Mouse (Mus musculus) E14TG2a.4 (cell line): Measurements from ENCODE around the gene Gna11.

Experiments used
- CTCF ChIP-seq: conservative IDR thresholded peaks from 2 replicates; pipeline ENCODE4 v1.5.1; 2014; ENCODE audit warnings: low read length
- NANOG ChIP-seq: IDR thresholded peaks from 2 replicates; pipeline ENCODE4 v1.6.1; 2014; ENCODE audit warnings: borderline replicate concordance, low read length, mixed read lengths
- POU5F1 ChIP-seq: IDR thresholded peaks from 2 replicates; pipeline ENCODE4 v1.6.1; 2014; ENCODE audit warnings: low read length, borderline replicate concordance

- TF ChIP-seq CTCF (no peak), POU5F1 (no peak), NANOG (no peak)
Observed at GRCm38 (mm10) chr10:81484441-81485059, 60.4 kb downstream of the Gna11 start.
